Mouse (Mus musculus): Measurements from ENCODE around the gene Lactb. TPM values are rescaled to one million over a fixed set of nuclear protein-coding genes. Genes with fewer than 3 reads are reported as not detected.

Gene Lactb
- total RNA-seq, 2 experiments from 2014 or later: 0.96 to 3.2 TPM

DNA sequence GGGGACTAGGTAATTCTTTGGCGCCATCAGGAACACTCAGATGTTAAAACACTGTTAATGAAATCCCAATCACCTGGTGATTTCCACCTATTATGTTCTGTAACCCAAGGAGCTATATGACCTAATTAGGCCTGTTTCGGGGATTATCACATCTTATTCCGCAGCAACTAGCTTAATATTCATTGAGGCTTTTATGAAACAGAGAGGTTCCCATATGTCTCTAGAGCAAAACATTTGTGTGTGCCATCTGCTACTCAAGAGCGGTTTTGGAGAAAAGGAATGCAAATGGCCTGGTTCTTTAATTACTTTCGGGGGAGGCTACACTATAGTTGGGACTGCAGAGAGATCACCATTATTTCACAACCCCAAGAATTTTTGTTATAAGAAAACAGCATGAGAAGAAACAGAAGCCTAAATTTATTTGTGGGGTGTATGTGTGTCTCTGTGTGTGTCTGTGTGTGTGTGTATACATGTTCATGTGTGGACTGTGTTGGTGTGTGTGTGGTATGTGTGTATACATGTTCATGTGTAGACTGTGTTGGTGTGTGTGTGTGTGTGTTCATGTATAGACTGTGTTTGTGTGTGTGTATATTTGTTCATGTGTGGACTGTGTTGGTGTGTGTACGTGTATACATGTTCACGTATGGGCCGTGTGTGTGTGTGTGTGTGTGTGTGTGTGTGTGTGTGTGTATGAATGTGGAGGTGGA, 47.4 kb downstream of the Lactb start:
- no peak for ATAC-seq (replicated peaks; ENCODE audit: low FRiP score, poor library complexity, severe bottlenecking)

DNA sequence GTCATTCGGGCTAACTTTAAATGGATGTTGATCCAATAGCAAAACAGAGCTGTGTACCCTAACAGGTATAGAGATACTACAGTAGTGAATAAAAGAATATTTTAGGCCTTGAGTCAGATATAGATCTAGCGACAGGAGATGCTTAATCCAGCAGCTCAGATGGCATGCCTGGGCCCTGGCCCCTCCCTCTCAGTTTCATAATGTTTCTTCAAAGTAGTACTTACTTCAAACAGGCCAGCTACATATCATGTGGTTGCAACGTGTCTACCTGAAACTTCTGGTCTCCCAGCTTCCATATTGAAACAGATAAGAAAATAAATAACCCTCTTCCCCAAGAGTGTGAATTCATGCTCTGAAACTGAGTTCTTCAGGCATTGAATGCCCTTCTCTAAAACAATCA, 49.4 kb downstream of the Lactb start:
- no peak for ATAC-seq (replicated peaks; ENCODE audit: low FRiP score, poor library complexity, severe bottlenecking)

DNA sequence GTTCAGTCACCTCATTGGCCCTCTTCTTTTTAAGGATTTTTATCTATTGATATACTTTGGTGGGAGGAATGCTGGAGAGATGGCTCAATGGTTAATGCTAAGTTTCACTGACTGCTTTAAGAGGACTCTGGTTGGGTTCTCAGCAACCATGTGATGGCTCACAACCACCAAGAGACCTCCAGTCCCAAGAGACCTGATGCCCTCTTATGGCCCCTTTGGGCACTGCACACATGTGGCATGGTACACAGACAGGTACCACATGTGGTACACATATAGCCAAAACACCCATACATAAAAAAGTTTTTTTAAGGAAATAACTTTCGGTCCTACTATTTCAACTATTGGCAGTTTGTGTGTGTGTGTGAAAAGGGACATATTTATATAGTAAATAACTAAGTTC, 53.2 kb downstream of the Lactb start:
- no peak for ATAC-seq (replicated peaks; ENCODE audit: low FRiP score, poor library complexity, severe bottlenecking)

DNA sequence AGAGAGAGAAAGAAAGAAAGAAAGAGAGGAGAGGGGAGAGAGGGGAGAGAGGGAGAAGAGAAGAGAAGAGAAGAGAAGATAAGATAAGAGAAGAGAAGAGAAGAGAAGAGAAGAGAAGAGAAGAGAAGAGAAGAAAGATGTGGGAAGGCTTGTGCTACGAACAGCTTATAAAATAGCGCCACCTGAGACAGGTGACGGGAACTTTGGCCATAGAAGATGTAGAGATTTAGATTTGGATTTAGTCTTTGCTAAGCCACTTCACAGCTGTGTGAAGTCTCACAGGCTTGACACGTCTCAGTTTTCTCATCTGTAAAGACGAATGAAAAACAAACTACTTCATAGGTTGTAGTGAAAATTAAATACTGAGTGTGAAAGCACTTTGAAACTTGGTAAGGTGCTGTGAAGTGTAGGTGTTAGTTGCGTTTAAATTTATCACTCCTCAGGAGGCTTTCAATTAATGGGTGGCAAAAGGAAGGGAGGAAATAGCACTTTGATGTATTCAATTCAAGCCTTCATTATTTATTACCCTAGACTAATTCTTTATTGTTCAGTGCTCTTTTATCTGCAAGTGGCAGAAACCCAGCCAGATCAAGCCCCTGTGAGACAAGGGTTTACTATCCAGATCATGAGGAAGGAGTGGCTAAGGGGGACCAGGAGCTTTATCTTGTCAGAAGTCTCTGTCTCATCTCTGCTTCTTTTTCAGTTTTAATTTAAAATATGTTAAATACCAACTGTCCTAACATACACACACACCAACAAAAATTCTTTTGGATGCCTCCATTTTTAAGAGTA, 54.6 kb downstream of the Lactb start:
- no peak for ATAC-seq (replicated peaks; ENCODE audit: low FRiP score, poor library complexity, severe bottlenecking)

DNA sequence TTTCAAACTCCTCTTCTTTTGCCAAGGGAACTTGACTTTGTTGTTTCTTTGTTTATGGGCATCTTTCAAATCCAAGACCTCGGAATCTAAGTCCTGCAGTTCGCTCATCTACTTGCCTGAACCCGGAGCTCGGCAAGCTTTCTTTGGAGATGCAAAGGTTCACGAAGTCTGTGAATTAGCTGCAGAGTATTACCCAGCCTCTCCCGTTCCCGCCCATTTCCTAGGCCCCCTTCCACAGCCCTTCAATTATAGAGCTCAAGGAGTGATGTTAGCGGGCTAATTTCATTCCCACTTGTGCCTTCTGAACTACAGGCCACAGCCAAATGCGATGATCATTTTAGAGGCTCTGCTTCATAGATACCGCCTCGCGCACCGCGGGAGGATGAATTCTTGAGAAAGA, 55.3 kb downstream of the Lactb start:
- peak; percentile 9 for ATAC-seq (replicated peaks; ENCODE audit: low FRiP score, poor library complexity, severe bottlenecking)

DNA sequence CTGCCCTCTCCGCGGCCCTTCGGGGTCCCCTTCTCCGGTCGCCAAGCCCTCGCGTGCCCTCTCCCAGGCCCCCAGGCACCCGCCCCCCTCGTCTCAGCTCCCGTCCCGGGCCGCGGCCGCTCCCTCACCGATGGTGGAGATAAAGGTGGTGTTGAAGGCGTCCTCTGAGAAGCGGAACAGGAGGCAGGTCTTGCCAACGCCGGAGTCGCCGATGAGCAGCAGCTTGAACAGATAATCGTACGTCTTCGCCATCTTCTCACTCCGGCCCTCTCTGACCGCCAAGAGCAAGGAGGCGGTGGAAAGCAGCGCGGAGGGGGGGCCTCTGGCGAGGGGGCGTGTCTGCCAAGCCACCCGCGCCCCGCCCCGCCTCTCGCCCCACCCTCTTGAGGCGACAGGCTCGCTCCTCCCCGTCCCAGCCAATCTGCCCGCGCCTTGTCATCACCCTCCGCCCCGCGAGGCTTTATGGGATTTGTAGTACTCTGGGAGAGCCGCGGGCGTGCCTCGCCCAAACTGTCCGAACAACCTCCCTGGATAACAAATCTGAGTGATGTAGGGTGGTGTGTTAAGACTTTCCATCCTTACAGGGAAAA, 55.8 kb downstream of the Lactb start, which contains the start of gene Rab8b:
Gene Rab8b, minus strand, starts transcription at position 306 of the 590 bp plus-strand sequence.
- peak; percentile 87 for ATAC-seq (replicated peaks; ENCODE audit: low FRiP score, poor library complexity, severe bottlenecking)

DNA sequence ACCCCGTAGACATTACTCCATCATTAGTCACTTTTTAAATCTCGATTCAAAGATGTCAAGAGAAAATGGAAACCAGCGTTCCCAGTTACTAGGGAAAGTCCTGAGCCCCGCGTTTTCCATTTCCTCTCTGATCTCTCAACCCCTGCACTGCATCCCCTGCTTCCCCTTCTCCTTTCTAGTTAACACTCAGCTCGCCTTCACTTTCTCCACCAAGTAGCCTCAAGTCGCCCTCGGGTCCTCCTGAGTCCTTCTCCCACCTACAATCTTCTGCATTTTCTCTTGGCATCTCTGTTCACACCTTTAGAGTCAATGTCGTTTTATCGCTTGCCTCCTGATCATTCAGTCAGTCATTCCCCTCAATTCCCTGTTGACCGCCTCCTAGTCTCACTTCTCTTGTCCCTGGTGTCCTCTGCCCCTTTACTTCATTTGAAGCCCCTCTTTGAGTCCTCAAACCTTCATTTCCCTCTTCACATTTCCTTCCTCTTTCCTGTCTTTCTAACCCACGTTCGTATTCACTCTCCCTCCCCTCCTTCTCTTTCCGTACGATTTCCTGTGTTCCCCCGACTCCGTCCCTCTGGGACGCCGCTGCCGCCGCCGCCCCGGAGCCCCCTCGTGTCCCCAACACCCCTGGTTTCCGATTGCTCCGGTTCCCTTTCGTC, 56.5 kb downstream of the Lactb start:
- no peak for ATAC-seq (replicated peaks; ENCODE audit: low FRiP score, poor library complexity, severe bottlenecking)

DNA sequence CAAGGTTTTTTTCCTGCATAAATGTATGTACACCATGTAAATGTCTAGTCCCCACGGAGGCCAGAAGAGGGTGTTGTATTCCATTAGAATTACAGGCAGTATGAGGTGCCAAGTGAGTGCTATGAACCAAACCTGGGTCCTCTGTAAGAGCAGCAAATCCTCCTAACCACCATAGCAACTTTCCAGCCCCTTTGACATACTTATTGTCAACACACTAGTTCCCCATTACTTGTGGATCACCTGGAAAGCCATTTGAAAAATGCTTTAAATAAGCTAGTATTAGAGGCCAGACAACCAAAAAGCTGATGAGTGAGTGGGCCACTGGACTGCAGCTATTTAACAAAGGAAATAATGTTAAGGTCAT, 57.4 kb downstream of the Lactb start:
- ATAC-seq (replicated peaks; ENCODE audit: low FRiP score, poor library complexity, severe bottlenecking): no peak

DNA sequence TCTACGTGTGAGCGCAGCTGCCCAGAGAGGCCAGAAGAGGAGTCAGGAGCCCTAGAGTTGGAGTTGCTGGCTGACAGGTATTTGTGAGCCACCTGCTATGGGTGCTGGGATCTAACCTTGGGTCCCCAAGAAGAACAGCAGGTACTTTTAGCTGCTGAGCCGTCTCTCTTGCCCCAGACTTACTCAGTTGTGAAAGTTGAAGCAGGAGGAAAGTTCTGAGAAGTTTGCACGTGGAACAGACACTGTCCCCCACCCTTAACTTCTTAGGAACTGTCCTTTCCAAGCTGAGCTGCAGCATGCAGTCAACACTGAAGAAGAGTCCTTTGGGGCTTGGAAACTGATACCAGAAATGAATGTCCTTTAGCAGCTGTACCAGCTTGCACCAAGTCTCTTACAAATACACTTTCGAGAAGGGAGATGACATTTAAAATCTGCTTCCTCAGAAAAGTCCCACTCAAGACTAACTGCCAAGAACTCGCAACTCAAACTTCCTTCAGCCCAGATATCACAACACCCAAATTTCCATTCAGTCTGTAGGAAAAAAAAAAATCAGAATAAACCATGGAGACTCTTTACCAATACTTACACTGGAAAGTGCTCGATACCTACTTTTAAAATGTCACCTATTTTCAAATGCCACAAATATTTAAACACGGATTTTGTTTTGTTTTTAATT, 57.9 kb downstream of the Lactb start:
- no peak for ATAC-seq (replicated peaks; ENCODE audit: low FRiP score, poor library complexity, severe bottlenecking)

DNA sequence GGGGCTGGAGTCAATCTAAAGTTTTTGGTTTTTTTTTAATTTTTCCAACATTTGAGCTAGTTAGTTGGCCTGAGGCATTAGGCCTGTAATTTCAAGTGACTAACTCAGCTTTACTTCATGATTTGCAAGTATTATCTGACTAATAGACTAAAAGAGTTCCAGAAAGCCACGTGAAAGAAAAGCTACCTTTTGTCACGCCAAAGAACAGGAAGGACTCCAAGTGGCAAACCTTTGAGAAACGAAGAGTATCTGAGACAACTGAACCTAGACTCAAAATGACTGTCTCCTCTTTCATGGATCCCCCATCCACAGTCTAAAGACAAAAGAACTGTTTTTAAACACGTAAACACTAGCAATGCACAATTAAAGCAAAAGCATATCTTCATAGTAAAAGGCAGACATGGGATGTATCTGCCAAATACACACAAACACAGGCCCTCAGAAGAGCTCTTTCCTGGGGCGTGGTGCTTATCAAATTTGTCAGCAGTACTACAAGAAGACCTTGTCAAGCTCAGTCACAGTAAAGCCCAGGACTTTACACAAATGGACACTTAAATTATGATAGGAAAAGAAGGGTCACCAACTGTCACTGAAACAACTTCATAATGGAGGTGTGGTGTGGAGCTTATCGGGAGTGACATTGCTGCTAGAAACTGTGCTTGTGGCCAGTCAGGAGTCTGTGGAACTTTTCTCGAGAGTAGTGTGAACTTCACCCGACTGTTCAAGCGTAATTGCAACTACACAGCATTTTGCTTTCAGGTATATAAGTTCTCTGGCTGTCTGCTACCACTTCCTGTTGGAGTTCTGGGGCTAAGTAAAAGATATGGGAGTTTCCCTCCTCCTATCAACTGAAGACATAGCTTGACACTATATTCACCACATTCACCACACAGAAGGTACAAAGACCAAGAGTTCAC, 59.2 kb downstream of the Lactb start:
- peak; percentile 46 for ATAC-seq (replicated peaks; ENCODE audit: low FRiP score, poor library complexity, severe bottlenecking)

DNA sequence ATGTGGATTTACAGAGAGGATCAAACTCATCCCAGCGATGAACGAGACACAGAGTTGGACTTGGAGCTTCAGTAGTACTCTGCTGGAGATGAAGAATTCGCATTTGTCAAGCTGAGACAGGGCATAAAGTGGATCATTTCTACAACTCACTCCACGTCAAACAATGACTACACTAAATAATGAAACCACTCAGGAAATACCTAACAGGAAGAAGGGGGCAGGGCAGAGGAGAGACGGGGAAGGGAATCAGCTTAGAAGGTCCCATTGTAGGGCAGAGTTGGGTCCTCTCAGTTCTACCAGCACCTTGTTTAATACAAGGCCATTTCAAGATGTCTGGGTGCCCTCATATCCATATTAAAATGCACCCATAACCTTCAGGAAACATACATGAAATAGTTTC, 59.9 kb downstream of the Lactb start:
- no peak for ATAC-seq (replicated peaks; ENCODE audit: low FRiP score, poor library complexity, severe bottlenecking)

DNA sequence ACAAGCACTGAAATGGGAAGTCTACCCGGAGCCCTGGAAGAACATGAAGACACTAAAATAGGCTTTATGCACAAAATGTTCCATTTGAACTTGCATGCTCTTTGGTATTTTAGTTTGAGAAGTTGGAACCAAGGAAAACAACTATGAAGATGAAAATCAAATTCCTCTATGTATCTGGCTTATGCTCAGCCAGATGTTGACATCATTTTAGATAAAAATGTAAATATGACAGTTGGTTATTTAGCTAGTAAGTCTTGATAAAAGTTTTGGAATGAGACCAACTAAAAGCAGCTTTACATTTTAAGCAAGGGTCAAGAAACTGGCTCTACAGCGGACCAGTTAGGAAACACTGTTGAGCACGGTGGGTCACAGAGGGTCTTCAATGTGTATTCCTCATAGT, 60.7 kb downstream of the Lactb start:
- no peak for ATAC-seq (replicated peaks; ENCODE audit: low FRiP score, poor library complexity, severe bottlenecking)

DNA sequence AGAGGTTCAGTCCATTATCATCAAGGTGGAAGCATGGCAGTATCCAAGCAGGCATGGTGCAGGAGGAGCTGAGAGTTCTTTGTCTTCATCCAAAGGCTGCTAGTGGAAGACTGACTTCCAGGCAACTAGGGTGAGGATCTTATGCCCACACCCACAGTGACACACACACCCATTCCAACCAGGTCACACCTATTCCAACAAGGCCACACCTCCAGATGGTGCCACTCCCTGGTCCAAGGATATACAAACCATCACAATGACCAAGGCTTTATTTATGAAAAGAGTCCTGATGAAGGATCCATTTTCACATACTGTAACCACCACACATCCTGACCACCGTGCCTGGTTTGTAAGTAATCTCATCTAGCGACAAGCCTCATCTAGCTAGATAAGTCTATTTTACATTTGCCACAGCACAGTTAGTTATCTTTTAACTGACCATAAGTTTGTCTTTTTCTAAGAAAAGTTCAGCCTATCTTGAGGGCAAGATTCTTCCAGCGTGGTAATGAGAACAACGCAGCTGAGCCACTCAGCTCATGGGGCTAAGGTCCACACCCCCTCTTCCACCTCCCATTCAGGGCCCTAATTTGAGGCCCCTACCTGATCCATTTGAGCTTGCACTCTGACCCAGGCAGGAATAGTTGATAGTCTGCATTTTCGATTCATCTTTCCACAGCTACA, 61.9 kb downstream of the Lactb start:
- ATAC-seq (replicated peaks; ENCODE audit: low FRiP score, poor library complexity, severe bottlenecking): 0 out of 2 replicates have a peak, but pooled peaks have one; percentile 11

DNA sequence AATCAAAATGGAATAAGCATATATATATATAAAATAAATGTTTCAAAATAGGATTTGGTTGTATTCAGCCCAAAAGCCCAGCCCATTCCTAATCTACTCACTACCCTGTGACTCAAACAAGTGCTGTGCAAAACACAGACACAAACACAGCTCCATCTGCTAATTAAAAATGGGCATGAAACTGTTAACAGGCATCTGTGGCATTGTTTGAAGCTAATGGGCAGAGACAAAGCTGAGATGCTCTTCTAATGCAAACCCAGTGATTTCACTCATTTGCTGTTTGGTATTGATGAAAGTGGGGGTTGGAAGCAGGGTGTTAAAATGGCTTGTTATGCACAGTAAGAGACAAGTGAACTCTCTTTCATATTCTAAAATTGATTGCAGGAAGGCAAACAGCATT, 63.0 kb downstream of the Lactb start:
- no peak for ATAC-seq (replicated peaks; ENCODE audit: low FRiP score, poor library complexity, severe bottlenecking)

DNA sequence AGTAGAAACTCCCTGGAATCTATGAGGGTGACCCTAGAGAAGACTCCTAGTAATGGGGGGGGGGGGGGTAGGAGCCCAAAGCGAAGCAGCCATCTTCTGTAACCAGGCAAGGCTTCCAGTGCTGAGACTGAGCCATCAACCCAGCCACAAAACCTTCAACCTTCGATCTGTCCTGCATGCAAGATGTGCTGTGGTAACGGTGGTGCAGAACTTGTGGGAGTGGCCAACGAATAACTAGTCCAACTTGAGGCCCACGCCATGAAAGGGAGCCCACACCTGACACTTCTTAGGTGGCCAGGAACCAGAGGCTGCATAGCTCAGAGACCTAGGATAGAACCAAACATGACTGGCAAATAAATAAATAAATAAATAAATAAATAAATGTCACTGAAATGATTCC, 64.6 kb downstream of the Lactb start:
- no peak for ATAC-seq (replicated peaks; ENCODE audit: low FRiP score, poor library complexity, severe bottlenecking)

DNA sequence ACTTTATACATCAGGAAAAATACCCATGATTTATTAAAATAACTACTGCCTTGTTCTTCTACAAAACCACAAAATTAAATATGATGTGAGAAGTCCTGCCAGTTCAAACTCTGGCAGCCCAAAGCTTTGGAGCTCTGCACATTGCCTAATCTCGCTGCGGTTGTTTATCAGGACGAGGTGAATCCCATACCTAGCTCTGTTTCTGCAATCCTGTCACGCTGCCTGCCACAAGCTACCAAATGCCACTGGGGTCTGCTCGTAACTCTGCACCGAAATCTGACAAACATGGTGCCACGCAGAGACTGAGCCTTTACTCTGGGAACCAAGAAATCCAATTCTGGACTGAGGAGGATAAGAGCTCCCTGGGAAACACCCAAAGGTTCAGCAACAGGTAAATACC, 65.4 kb downstream of the Lactb start:
- no peak for ATAC-seq (replicated peaks; ENCODE audit: low FRiP score, poor library complexity, severe bottlenecking)

DNA sequence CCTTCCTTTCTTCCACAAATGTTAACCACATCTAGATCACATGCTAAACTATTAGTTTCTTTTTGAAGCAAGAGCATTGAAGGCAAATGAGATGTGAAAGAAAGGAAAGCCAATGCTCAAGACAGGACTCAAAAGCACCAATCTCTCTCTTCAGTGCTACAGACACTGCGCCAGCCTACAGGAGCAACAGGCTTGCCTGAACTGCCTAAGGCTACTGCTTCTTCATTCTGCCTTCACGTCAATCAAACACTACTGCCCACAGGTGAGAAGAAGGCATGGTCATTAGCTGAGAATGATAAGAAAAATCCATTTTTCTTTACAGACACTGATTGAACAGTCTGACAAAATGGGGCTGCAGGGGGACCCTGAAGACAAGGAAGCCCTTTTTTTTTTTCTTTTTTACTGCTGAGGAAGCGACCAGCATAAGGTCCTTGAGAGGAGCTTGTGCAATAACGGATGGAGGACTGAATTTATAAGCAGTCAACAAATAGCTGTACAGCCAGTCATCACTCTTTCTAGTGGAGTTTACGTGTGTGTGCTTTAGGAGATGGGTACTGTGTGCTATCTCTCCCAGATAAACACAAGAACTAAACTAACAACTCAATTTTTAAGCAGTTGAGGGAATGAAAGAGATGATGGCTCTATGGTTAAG, 67.4 kb downstream of the Lactb start:
- ATAC-seq (replicated peaks; ENCODE audit: low FRiP score, poor library complexity, severe bottlenecking): no peak

DNA sequence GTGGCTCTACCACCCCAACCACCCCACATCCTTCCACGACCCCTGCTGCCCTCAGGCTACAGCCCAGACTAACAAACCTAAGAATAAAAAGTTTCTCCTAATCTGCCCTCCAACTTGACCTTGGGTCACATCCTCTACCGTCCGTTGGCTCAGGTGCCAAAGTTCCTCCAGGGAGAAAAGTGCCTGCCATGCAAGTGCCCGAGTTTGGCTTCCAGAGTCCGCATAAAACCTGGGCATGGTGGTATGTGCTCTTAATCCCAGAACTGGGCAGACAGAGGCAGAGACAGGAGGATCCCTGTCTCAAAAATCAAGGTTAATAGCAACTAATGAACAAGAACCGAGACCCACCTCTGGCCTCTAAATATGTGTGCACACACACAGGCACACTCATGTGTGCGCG, 68.2 kb downstream of the Lactb start:
- ATAC-seq (replicated peaks; ENCODE audit: low FRiP score, poor library complexity, severe bottlenecking): no peak

Data from erythroblast, adult 5-6 weeks (primary cell).